Mouse (Mus musculus): Measurements from ENCODE around the gene Anapc15. TPM values are rescaled to one million over a fixed set of nuclear protein-coding genes. Genes with fewer than 3 reads are reported as not detected.

Anapc15 gene
- polyA plus RNA-seq, 1 experiment: 103 TPM

DNA sequence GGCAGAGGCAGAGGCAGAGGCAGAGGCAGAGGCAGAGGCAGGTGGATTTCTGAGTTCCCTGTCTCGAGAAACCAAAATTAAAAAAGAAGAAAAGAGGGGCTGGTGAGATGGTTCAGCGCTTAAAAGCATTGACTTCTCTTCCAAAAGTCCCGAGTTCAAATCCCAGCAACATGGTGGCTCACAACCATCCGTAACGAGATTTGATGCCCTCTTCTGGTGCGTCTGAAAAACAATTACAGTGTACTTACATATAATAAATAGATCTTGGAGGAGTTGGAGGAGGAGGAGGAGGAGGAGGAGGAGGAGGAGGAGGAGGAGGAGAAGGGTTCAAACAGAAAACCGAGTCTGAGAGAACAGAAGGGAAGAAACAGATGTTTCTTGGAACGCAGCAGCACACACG is 32.2 kb downstream of the Anapc15 start:
- peak overlapping the region; percentile 40 for H3K27ac ChIP-seq (ENCODE audit: insufficient read depth, low read depth, low read length)
- no peak for TF ChIP-seq CTCF (IDR thresholded peaks at IDR 0.05; ENCODE audit: low read depth, low read length)
- TF ChIP-seq POLR2A (IDR thresholded peaks at IDR 0.05; ENCODE audit: borderline replicate concordance, low read depth, low read length): no peak
- peak overlapping the region; percentile 56 for H3K4me3 ChIP-seq (ENCODE audit: insufficient read depth, low read length)
- H3K4me1 ChIP-seq (ENCODE audit: control insufficient read depth, insufficient read depth, low read length): peaks cover 36% of the 10 kb centered on the region

DNA sequence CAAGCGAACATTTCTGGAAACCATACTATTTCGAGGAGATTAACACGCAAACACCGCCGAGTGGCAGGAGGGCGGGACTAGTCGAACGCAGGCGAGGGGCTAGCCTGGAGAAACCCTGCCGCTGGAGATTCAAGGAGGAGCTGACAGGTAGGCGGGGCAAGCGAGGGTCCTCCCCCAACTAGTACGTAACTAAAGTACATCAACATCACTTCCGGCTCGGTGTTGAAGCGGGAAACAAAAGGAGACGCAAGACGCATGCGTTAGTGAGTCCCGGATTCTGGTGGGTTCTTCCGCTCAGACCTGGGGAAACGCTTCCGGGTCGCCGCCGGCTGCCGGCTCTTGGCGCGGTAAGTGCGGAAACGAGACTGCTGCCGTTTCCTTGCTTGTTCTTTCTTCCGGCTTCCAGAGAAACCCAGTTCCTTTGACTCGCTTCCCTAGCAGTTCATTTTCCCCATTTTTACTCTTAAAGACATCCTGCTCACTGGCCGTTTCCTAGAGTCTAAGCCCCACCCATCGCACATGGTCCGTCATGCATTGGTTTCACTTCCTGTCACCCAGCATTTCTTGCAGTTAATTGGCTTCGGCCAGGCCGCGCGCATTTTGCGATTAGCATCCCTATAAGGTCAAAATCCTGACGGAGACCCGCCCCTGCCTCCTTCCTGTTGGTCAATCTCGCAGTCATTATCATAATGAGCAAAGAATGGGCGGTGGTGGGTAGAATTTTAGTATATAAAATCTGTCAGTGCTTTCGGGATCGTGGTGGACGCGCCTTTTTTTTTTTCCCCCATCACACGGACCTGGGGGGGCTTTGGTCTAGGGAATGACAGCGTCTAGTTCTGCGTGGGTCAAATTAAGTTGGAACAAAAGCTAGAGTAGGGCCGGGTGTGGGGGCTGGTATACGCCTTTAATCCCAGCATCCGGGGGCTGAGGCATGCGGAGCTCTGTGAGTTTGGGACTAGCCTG is 32.9 kb downstream of the Anapc15 start:
- Histone ChIP-seq H3K4me1 (ENCODE audit: control insufficient read depth, insufficient read depth, low read length) (peaks cover 42% of the 10 kb centered on the region), H3K4me3 (ENCODE audit: insufficient read depth, low read length) (peak overlapping the region; percentile 78), H3K27ac (ENCODE audit: insufficient read depth, low read depth, low read length) (peak overlapping the region; percentile 93)
- TF ChIP-seq POLR2A (IDR thresholded peaks at IDR 0.05; ENCODE audit: borderline replicate concordance, low read depth, low read length): no peak
- no peak for TF ChIP-seq CTCF (IDR thresholded peaks at IDR 0.05; ENCODE audit: low read depth, low read length)

DNA sequence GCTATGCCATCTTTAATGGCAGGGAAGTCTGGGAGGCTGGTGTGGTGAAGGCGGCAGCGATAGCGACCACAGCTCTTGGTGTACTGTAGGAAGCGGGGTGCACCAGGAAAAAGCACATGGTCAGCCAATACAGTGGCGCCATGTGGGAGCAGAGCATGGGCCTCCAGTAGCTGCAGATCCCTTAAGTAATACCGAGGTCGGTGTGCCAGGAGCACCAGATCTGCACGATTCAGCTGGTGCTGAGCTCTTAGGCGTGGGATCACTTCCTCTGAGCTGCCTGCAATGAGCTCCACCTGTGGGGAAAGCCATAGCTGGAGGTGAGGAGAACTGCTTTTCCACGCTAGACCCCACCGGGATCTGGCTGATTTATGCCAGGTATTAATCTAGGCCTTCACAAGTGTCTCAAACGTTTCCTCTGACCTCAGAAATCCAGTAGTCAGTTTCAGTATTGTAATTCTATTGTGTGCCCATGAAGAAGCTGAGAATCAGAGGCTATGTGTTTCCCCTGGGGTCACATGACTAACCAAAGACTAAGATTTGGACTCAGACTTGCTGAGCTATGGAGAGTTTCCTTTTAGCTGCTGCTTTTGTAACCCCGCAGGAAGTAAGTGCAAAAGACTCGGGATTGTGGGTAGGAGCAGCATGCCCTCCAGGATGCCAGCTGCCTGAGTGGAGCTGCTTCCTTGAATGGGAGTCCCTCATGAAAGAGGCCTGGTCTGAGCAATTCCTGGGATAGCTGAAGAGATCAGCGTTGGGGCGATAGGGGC is 37.0 kb downstream of the Anapc15 start:
- Histone ChIP-seq H3K4me3 (ENCODE audit: insufficient read depth, low read length) (peak overlapping the region; percentile 42), H3K4me1 (ENCODE audit: control insufficient read depth, insufficient read depth, low read length) (peaks cover 51% of the 10 kb centered on the region), H3K27ac (ENCODE audit: insufficient read depth, low read depth, low read length) (peak overlapping the region; percentile 95)
- no peak for TF ChIP-seq CTCF (IDR thresholded peaks at IDR 0.05; ENCODE audit: low read depth, low read length)
- TF ChIP-seq POLR2A (IDR thresholded peaks at IDR 0.05; ENCODE audit: borderline replicate concordance, low read depth, low read length): no peak

GRCm38 (mm10) chr7:101901969-101902368 is 38.5 kb downstream of the Anapc15 start:
- Histone ChIP-seq H3K27ac (ENCODE audit: insufficient read depth, low read depth, low read length) (peak overlapping the region; percentile 95; the same call in 1 of the 2 replicates), H3K4me1 (ENCODE audit: control insufficient read depth, insufficient read depth, low read length) (peaks cover 50% of the 10 kb centered on the region), H3K4me3 (ENCODE audit: insufficient read depth, low read length) (no peak overlapping the region)
- no peak for TF ChIP-seq POLR2A (IDR thresholded peaks at IDR 0.05; ENCODE audit: borderline replicate concordance, low read depth, low read length)
- no peak for TF ChIP-seq CTCF (IDR thresholded peaks at IDR 0.05; ENCODE audit: low read depth, low read length)

DNA sequence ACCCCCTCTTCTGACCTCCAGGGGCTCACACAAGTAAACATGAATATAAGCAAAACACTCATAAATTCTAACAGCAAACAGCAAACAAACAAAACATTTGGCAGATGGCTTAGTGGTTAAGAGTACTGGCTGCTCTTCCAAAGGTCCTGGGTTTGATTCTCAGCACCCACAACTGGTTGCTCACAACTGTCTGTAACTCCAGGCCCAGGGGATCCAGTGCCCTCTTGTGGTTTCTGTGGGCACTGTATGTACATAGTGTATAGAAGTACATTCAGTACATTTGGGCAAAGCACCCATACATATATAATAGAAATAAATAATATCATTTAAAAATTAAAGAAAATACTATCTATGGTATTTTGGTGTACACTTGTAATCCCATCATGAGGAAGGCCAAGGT is 39.3 kb downstream of the Anapc15 start:
- no peak overlapping the region for H3K4me3 ChIP-seq (ENCODE audit: insufficient read depth, low read length)
- no peak overlapping the region for H3K27ac ChIP-seq (ENCODE audit: insufficient read depth, low read depth, low read length)
- no peak for TF ChIP-seq CTCF (IDR thresholded peaks at IDR 0.05; ENCODE audit: low read depth, low read length)
- TF ChIP-seq POLR2A (IDR thresholded peaks at IDR 0.05; ENCODE audit: borderline replicate concordance, low read depth, low read length): no peak
- peaks cover 46% of the 10 kb centered on the region for H3K4me1 ChIP-seq (ENCODE audit: control insufficient read depth, insufficient read depth, low read length)

- peak within 1 kb of the TSS; percentile 65 for H3K4me3 ChIP-seq (ENCODE audit: insufficient read depth, low read length)
- peak within 1 kb of the TSS; percentile 96 for H3K27ac ChIP-seq (ENCODE audit: insufficient read depth, low read depth, low read length)
- H3K4me1 ChIP-seq (ENCODE audit: control insufficient read depth, insufficient read depth, low read length): peaks cover 36% of the 10 kb centered on the region
- no peak for TF ChIP-seq CTCF (IDR thresholded peaks at IDR 0.05; ENCODE audit: low read depth, low read length)
- TF ChIP-seq POLR2A (IDR thresholded peaks at IDR 0.05; ENCODE audit: borderline replicate concordance, low read depth, low read length): no peak
These were observed 42.2 kb downstream of the Anapc15 start, which contains the start of gene Lamtor1 for GRCm38 (mm10) chr7:101905561-101906286. TSS of gene Lamtor1 (plus strand) at chr7:101905904.

GRCm38 (mm10) chr7:101906287-101906681 is 42.8 kb downstream of the Anapc15 start, which contains the start of gene Tomt:
TSS of gene Tomt (minus strand) at chr7:101906359.
- H3K27ac ChIP-seq (ENCODE audit: insufficient read depth, low read depth, low read length): peak within 1 kb of the TSS; percentile 96

DNA sequence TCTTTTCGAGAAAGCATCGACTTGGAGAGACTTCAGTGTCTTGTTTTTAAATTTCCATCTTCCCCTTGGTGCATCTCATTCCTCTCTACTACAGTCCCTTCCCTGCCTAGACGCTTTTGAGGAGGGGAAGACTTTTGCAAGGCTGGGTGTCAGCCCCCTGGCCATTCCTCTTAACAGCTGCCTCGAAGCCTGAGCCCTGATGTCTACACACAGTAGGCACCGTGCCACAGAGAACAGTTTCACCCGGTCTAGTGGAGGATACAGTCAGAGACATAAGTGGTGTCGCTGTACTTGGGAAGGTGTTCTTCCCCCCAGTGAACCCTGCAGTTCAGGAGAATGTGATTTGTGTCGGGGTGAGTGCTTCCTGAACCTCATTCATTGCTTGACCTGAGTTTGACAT is 43.2 kb downstream of the Anapc15 start:
- H3K4me3 ChIP-seq (ENCODE audit: insufficient read depth, low read length): peak overlapping the region; percentile 65
- TF ChIP-seq CTCF (IDR thresholded peaks at IDR 0.05; ENCODE audit: low read depth, low read length) (no peak), POLR2A (IDR thresholded peaks at IDR 0.05; ENCODE audit: borderline replicate concordance, low read depth, low read length) (no peak)
- peak overlapping the region; percentile 96 for H3K27ac ChIP-seq (ENCODE audit: insufficient read depth, low read depth, low read length)
- H3K4me1 ChIP-seq (ENCODE audit: control insufficient read depth, insufficient read depth, low read length): peaks cover 27% of the 10 kb centered on the region

More at GRCm38 (mm10) chr7:101906287-101906681, 42.8 kb downstream of the Anapc15 start, which contains the start of gene Tomt:
- TF ChIP-seq CTCF (IDR thresholded peaks at IDR 0.05; ENCODE audit: low read depth, low read length): no peak
- no peak for TF ChIP-seq POLR2A (IDR thresholded peaks at IDR 0.05; ENCODE audit: borderline replicate concordance, low read depth, low read length)
- peaks cover 31% of the 10 kb centered on the region for H3K4me1 ChIP-seq (ENCODE audit: control insufficient read depth, insufficient read depth, low read length)
- H3K4me3 ChIP-seq (ENCODE audit: insufficient read depth, low read length): peak within 1 kb of the TSS; percentile 65

GRCm38 (mm10) chr7:101908367-101908766 is 44.9 kb downstream of the Anapc15 start:
- no peak for TF ChIP-seq POLR2A (IDR thresholded peaks at IDR 0.05; ENCODE audit: borderline replicate concordance, low read depth, low read length)
- TF ChIP-seq CTCF (IDR thresholded peaks at IDR 0.05; ENCODE audit: low read depth, low read length): no peak
- H3K4me1 ChIP-seq (ENCODE audit: control insufficient read depth, insufficient read depth, low read length): peaks cover 24% of the 10 kb centered on the region
- H3K4me3 ChIP-seq (ENCODE audit: insufficient read depth, low read length): peak overlapping the region; percentile 65
- H3K27ac ChIP-seq (ENCODE audit: insufficient read depth, low read depth, low read length): peak overlapping the region; percentile 96
